Mouse (Mus musculus): ENCODE measurements around the gene Scube2. TPM values are rescaled to one million over a fixed set of nuclear protein-coding genes. Genes with fewer than 3 reads are reported as not detected.

The Scube2 gene
- polyA plus RNA-seq, 1 experiment: not detected

GRCm38 (mm10) chr7:109841618-109842418 is 23.7 kb downstream of the Scube2 start:
- Histone ChIP-seq H3K4me1 (ENCODE audit: control insufficient read depth, insufficient read depth, low read length) (peaks cover 2% of the 10 kb centered on the region; the same call in 1 of the 2 replicates), H3K27ac (ENCODE audit: insufficient read depth, low read depth, low read length) (no peak overlapping the region), H3K4me3 (ENCODE audit: insufficient read depth, low read depth, low read length) (no peak overlapping the region)
- 65% methylated on average over 13 of the region's 13 CpGs for WGBS
- TF ChIP-seq POLR2A (IDR thresholded peaks at IDR 0.05; ENCODE audit: insufficient read depth, low read depth, low read length) (no peak), CTCF (IDR thresholded peaks at IDR 0.05; ENCODE audit: insufficient read depth, low read depth, low read length) (no peak)

- WGBS: 67% methylated on average over 6 of the region's 6 CpGs
- TF ChIP-seq POLR2A (IDR thresholded peaks at IDR 0.05; ENCODE audit: insufficient read depth, low read depth, low read length) (no peak), CTCF (IDR thresholded peaks at IDR 0.05; ENCODE audit: insufficient read depth, low read depth, low read length) (no peak)
- no peak overlapping the region for H3K4me3 ChIP-seq (ENCODE audit: insufficient read depth, low read depth, low read length)
- H3K4me1 ChIP-seq (ENCODE audit: control insufficient read depth, insufficient read depth, low read length): peaks cover 2% of the 10 kb centered on the region; the same call in 1 of the 2 replicates
- no peak overlapping the region for H3K27ac ChIP-seq (ENCODE audit: insufficient read depth, low read depth, low read length)
Measured at GRCm38 (mm10) chr7:109841031-109841430, 24.4 kb downstream of the Scube2 start.

GRCm38 (mm10) chr7:109838613-109839012 is 26.9 kb downstream of the Scube2 start:
- WGBS: 84% methylated on average over 3 of the region's 3 CpGs
- TF ChIP-seq CTCF (IDR thresholded peaks at IDR 0.05; ENCODE audit: insufficient read depth, low read depth, low read length): no peak
- TF ChIP-seq POLR2A (IDR thresholded peaks at IDR 0.05; ENCODE audit: insufficient read depth, low read depth, low read length): no peak
- Histone ChIP-seq H3K27ac (ENCODE audit: insufficient read depth, low read depth, low read length) (no peak overlapping the region), H3K4me1 (ENCODE audit: control insufficient read depth, insufficient read depth, low read length) (peaks cover 2% of the 10 kb centered on the region; the same call in 1 of the 2 replicates), H3K4me3 (ENCODE audit: insufficient read depth, low read depth, low read length) (no peak overlapping the region)

- Histone ChIP-seq H3K4me1 (ENCODE audit: control insufficient read depth, insufficient read depth, low read length) (peaks cover 2% of the 10 kb centered on the region; the same call in 1 of the 2 replicates), H3K4me3 (ENCODE audit: insufficient read depth, low read depth, low read length) (no peak overlapping the region), H3K27ac (ENCODE audit: insufficient read depth, low read depth, low read length) (no peak overlapping the region)
- WGBS: 61% methylated on average over 6 of the region's 6 CpGs
- TF ChIP-seq CTCF (IDR thresholded peaks at IDR 0.05; ENCODE audit: insufficient read depth, low read depth, low read length) (no peak), POLR2A (IDR thresholded peaks at IDR 0.05; ENCODE audit: insufficient read depth, low read depth, low read length) (no peak)
Measured at GRCm38 (mm10) chr7:109837651-109838050, 27.8 kb downstream of the Scube2 start.

- no peak overlapping the region for H3K27ac ChIP-seq (ENCODE audit: insufficient read depth, low read depth, low read length)
- 75% methylated on average over 6 of the region's 6 CpGs for WGBS
- H3K4me1 ChIP-seq (ENCODE audit: control insufficient read depth, insufficient read depth, low read length): no peaks in the 10 kb centered on the region
- no peak for TF ChIP-seq POLR2A (IDR thresholded peaks at IDR 0.05; ENCODE audit: insufficient read depth, low read depth, low read length)
- no peak for TF ChIP-seq CTCF (IDR thresholded peaks at IDR 0.05; ENCODE audit: insufficient read depth, low read depth, low read length)
- no peak overlapping the region for H3K4me3 ChIP-seq (ENCODE audit: insufficient read depth, low read depth, low read length)
Measured at GRCm38 (mm10) chr7:109834894-109835293, 30.6 kb downstream of the Scube2 start.

- 79% methylated on average over 2 of the region's 2 CpGs for WGBS
- TF ChIP-seq POLR2A (IDR thresholded peaks at IDR 0.05; ENCODE audit: insufficient read depth, low read depth, low read length) (no peak), CTCF (IDR thresholded peaks at IDR 0.05; ENCODE audit: insufficient read depth, low read depth, low read length) (no peak)
Measured at GRCm38 (mm10) chr7:109831376-109831775, 34.1 kb downstream of the Scube2 start.

DNA sequence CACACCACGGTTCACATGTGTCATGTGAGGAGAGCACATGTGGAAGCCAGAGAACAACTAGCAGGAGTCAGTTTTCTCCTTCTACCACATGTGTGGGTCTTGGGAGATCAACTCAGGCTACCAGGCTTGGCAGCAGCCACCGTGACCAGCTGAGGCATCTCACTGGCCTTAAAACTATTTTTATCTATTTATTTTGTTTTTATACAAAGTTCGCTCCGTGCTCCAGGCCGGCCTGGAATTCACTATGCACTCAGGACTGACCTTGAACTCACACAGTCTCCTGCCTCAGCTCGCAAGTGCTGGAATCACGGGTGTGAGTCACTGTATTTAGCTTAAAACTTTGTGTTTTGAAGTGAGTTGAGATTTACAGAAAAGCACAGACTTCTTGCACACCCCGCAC is 38.6 kb downstream of the Scube2 start:
- no peak for TF ChIP-seq POLR2A (IDR thresholded peaks at IDR 0.05; ENCODE audit: insufficient read depth, low read depth, low read length)
- TF ChIP-seq CTCF (IDR thresholded peaks at IDR 0.05; ENCODE audit: insufficient read depth, low read depth, low read length): no peak
- Histone ChIP-seq H3K4me1 (ENCODE audit: control insufficient read depth, insufficient read depth, low read length) (peaks cover 8% of the 10 kb centered on the region), H3K4me3 (ENCODE audit: insufficient read depth, low read depth, low read length) (no peak overlapping the region), H3K27ac (ENCODE audit: insufficient read depth, low read depth, low read length) (no peak overlapping the region)
- 82% methylated on average over 8 of the region's 8 CpGs for WGBS

More at GRCm38 (mm10) chr7:109831376-109831775, 34.1 kb downstream of the Scube2 start:
- no peak overlapping the region for H3K4me3 ChIP-seq (ENCODE audit: insufficient read depth, low read depth, low read length)
- H3K27ac ChIP-seq (ENCODE audit: insufficient read depth, low read depth, low read length): no peak overlapping the region
- no peaks in the 10 kb centered on the region for H3K4me1 ChIP-seq (ENCODE audit: control insufficient read depth, insufficient read depth, low read length)

DNA sequence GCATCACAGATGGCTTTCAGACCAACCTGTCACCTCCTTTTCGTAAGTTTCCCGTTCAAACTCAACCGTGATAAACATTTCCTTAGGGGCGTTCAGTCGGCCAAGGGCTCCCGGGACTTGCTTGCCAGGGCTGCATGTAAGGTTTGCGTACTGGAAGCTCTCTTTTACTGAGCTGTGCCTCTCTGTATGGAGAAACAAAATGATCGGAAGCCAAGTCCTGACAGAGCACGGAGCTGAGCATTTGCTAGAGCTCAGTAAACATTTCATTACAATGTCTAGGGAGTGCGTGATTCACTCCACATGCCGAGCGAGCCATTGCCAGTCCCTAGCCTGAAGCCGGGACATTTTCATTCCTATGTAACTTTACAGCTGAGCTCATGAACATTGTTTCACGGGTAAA is 40.2 kb downstream of the Scube2 start:
- WGBS: 50% methylated on average over 14 of the region's 14 CpGs
- peaks cover 8% of the 10 kb centered on the region for H3K4me1 ChIP-seq (ENCODE audit: control insufficient read depth, insufficient read depth, low read length)
- H3K27ac ChIP-seq (ENCODE audit: insufficient read depth, low read depth, low read length): no peak overlapping the region
- TF ChIP-seq CTCF (IDR thresholded peaks at IDR 0.05; ENCODE audit: insufficient read depth, low read depth, low read length) (no peak), POLR2A (IDR thresholded peaks at IDR 0.05; ENCODE audit: insufficient read depth, low read depth, low read length) (no peak)
- no peak overlapping the region for H3K4me3 ChIP-seq (ENCODE audit: insufficient read depth, low read depth, low read length)

DNA sequence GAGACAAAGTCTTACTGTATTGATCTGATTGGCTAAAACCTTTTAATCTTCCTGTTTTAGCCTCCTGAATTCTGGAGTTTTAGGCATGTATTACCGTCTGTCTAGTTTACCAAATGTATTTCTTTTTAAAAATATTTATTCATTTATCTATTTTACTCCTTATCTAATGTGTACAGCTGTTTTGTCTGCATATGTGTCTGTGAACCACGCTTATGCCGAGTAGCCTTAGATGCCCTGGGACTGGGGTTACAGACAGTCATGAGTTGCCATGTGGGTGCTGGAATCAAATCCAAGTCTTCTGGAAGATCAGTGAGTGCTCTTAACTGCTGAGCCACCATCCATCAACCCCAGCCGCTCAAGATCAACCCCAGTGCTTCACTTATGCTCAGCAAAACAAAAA is 46.9 kb downstream of the Scube2 start:
- no peak for TF ChIP-seq CTCF (IDR thresholded peaks at IDR 0.05; ENCODE audit: insufficient read depth, low read depth, low read length)
- no peak for TF ChIP-seq POLR2A (IDR thresholded peaks at IDR 0.05; ENCODE audit: insufficient read depth, low read depth, low read length)
- 94% methylated on average over 4 of the region's 4 CpGs for WGBS
- no peak overlapping the region for H3K27ac ChIP-seq (ENCODE audit: insufficient read depth, low read depth, low read length)
- H3K4me1 ChIP-seq (ENCODE audit: control insufficient read depth, insufficient read depth, low read length): peaks cover 2% of the 10 kb centered on the region; the same call in 1 of the 2 replicates
- no peak overlapping the region for H3K4me3 ChIP-seq (ENCODE audit: insufficient read depth, low read depth, low read length)

Data from olfactory bulb, adult 2 months (tissue).